Mouse (Mus musculus): ENCODE results near the gene Eipr1. TPM values are rescaled to one million over a fixed set of nuclear protein-coding genes. Genes with fewer than 3 reads are reported as not detected.

Eipr1 gene
- polyA plus RNA-seq, 1 experiment from 2014 or later, result 27.3 TPM

DNA sequence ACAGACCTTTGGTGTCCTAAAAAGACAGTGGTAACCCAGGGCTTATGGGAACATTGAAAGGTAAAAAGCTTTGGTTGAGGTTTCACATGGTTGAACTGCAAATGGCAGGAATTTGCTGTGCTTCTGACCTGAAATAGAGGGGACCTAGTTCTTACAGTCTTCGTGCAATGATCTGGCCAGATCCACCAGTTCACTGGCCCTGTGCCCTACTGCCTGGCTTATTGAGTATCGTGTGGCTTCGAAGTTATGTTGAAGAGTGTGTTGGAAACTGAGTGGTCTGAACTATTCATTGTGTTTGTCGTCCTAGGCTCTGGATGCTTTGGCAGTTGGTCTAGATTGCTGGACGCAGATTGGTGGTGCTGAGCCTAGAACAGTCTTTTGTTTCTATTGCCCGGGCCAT, 34.7 kb downstream of the Eipr1 start:
- H3K4me3 ChIP-seq (ENCODE audit: low read length), result no peak overlapping the region
- no peak for ATAC-seq (ENCODE audit: low read depth)
- no peaks in the 10 kb centered on the region for H3K4me1 ChIP-seq (replicated peaks; ENCODE audit: control insufficient read depth, insufficient read depth, low read length)
- no peaks in the 10 kb centered on the region for H3K9me3 ChIP-seq (ENCODE audit: control insufficient read depth, low read length)
- H3K9ac ChIP-seq (ENCODE audit: low read length), result no peak overlapping the region
- H3K27me3 ChIP-seq (ENCODE audit: control insufficient read depth, insufficient read depth, low read depth, low read length), result no peaks in the 10 kb centered on the region
- no peak overlapping the region for H3K4me2 ChIP-seq (ENCODE audit: low read depth, low read length)
- no peak overlapping the region for H3K27ac ChIP-seq (ENCODE audit: low read length)
- 88% methylated on average over 6 of the region's 6 CpGs for WGBS
- H3K36me3 ChIP-seq (ENCODE audit: control insufficient read depth, insufficient read depth, low read length), result no peaks in the 10 kb centered on the region

DNA sequence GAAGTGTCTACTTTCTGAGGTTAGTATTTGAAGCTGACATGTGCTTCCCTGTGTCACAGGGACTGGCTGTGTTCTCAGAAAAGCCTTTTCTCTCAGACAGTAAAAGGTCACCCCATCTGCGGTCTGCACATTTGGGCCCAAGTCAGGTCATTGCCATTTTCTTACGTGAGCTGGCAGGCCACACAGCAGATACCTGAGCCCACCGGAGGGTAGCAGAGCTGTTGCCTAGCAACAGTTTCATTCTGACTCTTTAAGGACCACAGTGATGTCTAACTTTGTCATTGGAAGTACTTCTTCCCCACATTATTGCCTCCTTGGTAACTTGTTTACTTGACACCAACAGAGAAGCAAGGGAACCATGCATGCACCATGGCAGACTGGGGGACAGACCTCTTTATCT, 41.0 kb downstream of the Eipr1 start:
- 64% methylated on average over 3 of the region's 3 CpGs for WGBS

DNA sequence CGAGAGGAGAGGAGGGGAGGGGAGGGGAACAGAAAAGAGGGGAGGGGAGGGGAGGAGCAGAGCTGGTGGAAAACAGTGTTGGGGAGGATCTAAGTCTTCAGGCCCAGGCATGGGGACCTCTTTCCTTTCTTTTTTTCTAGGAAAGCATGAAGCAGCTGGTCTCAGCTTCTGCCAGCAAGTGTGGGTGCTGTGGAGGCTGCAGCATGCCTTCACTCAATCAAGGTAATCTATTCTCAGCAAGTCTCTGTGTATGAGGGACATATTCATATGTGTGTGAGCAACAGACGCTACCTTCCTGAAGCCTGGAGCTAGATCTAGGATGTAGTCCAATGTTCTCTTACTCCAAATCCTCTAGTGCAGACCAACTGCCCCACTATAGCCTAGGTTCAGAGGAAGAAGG, 42.1 kb downstream of the Eipr1 start:
- H3K27me3 ChIP-seq (ENCODE audit: control insufficient read depth, insufficient read depth, low read depth, low read length), result no peaks in the 10 kb centered on the region
- WGBS, result 62% methylated on average over 2 of the region's 2 CpGs

More for the DNA sequence above, 41.0 kb downstream of the Eipr1 start:
- Histone ChIP-seq H3K4me2 (ENCODE audit: low read depth, low read length) (no peak overlapping the region), H3K4me3 (ENCODE audit: low read length) (no peak overlapping the region), H3K9ac (ENCODE audit: low read length) (no peak overlapping the region), H3K4me1 (replicated peaks; ENCODE audit: control insufficient read depth, insufficient read depth, low read length) (no peaks in the 10 kb centered on the region), H3K9me3 (ENCODE audit: control insufficient read depth, low read length) (no peaks in the 10 kb centered on the region), H3K27ac (ENCODE audit: low read length) (no peak overlapping the region), H3K27me3 (ENCODE audit: control insufficient read depth, insufficient read depth, low read depth, low read length) (no peaks in the 10 kb centered on the region), H3K36me3 (ENCODE audit: control insufficient read depth, insufficient read depth, low read length) (no peaks in the 10 kb centered on the region)
- ATAC-seq (ENCODE audit: low read depth), result no peak

DNA sequence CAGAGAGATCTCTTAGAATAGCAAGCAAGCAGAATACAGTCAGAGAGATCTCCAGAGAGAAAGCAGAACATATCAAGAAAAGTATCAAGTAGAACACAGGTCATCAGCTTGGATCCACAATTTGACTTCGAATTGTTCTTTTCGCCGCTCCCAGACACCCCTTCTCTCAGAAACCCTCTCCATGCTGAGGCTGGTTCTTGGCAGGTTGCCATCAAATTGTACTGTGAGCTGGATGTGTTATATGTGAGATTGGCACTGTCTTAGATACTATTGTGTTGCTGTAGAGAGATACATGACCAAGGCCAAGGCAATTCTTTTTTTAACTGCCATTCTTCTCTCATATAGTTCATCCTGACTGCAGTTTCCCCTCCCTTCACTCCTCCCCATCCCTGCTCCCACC, 43.4 kb downstream of the Eipr1 start:
- H3K36me3 ChIP-seq (ENCODE audit: control insufficient read depth, insufficient read depth, low read length), result no peaks in the 10 kb centered on the region
- no peak overlapping the region for H3K27ac ChIP-seq (ENCODE audit: low read length)
- H3K9ac ChIP-seq (ENCODE audit: low read length), result no peak overlapping the region
- no peak overlapping the region for H3K4me2 ChIP-seq (ENCODE audit: low read depth, low read length)
- 72% methylated on average over 3 of the region's 3 CpGs for WGBS
- no peaks in the 10 kb centered on the region for H3K27me3 ChIP-seq (ENCODE audit: control insufficient read depth, insufficient read depth, low read depth, low read length)
- no peak for ATAC-seq (ENCODE audit: low read depth)
- no peaks in the 10 kb centered on the region for H3K9me3 ChIP-seq (ENCODE audit: control insufficient read depth, low read length)
- H3K4me1 ChIP-seq (replicated peaks; ENCODE audit: control insufficient read depth, insufficient read depth, low read length), result no peaks in the 10 kb centered on the region
- no peak overlapping the region for H3K4me3 ChIP-seq (ENCODE audit: low read length)

More for the DNA sequence above, 42.1 kb downstream of the Eipr1 start:
- no peak for ATAC-seq (ENCODE audit: low read depth)
- Histone ChIP-seq H3K36me3 (ENCODE audit: control insufficient read depth, insufficient read depth, low read length) (no peaks in the 10 kb centered on the region), H3K4me2 (ENCODE audit: low read depth, low read length) (no peak overlapping the region), H3K4me3 (ENCODE audit: low read length) (no peak overlapping the region), H3K9ac (ENCODE audit: low read length) (no peak overlapping the region), H3K27ac (ENCODE audit: low read length) (no peak overlapping the region), H3K4me1 (replicated peaks; ENCODE audit: control insufficient read depth, insufficient read depth, low read length) (no peaks in the 10 kb centered on the region), H3K9me3 (ENCODE audit: control insufficient read depth, low read length) (no peaks in the 10 kb centered on the region)

DNA sequence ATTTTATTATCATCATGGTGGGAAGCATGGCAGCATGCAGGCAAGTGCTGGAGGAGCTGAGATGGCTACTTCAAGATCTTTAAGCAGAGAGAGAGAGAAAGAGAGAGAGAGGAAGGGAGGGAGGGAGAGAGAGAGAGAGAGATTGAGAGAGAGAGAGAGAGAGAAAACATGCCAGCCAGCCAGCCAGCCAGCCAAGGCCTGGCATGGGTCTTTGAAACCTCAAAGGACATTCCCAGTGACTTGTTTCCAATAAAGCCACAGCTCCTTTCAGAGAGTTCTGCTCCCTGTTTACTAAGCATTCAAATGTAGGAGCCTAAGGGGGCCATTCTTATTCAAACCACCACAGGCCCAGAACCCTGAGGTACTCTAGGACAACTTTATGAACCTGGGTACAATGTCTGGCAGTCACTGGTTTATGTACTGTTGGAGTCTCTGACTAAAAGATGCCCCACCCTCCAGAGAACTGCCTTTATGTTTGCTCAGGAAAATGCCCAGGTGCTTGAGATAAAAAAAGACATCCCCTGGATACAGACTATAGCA, 45.3 kb downstream of the Eipr1 start:
- H3K9ac ChIP-seq (ENCODE audit: low read length), result no peak overlapping the region
- no peaks in the 10 kb centered on the region for H3K9me3 ChIP-seq (ENCODE audit: control insufficient read depth, low read length)
- H3K36me3 ChIP-seq (ENCODE audit: control insufficient read depth, insufficient read depth, low read length), result no peaks in the 10 kb centered on the region
- H3K4me3 ChIP-seq (ENCODE audit: low read length), result no peak overlapping the region
- no peak overlapping the region for H3K27ac ChIP-seq (ENCODE audit: low read length)
- no peak overlapping the region for H3K4me2 ChIP-seq (ENCODE audit: low read depth, low read length)
- no peaks in the 10 kb centered on the region for H3K27me3 ChIP-seq (ENCODE audit: control insufficient read depth, insufficient read depth, low read depth, low read length)
- H3K4me1 ChIP-seq (replicated peaks; ENCODE audit: control insufficient read depth, insufficient read depth, low read length), result no peaks in the 10 kb centered on the region
- ATAC-seq (ENCODE audit: low read depth), result no peak

DNA sequence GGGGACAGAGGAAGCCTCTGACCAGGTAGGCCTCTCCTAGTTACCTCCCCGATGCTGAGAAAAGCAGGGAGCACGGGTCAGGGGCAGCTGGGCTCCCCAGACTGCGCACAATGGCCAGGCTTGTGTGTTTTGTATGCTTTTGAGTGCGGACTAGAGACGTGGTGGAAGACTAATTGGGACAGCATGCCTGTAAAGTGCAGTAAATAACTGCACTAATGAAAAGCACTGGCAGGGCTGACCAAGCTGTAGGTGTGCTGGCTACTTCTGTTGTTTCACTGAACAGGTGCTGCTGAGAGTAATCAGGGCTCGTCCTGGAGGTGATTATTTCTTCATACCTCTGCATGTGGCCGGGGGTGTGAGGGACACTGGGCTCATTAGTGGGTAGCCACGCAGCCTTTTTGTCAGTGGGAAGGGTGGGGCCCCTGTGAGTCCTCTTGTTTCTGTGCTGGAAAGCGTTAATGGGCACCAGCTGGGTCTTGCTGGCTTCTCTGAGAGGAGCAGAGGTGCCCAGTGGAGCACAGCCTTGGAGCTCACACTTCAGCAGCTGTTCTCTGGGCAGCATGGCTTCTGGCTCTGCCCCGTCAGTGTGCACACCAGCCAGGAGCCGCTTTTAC, 48.3 kb downstream of the Eipr1 start:
- ATAC-seq (ENCODE audit: low read depth), result no peak
- Histone ChIP-seq H3K4me2 (ENCODE audit: low read depth, low read length) (no peak overlapping the region), H3K9me3 (ENCODE audit: control insufficient read depth, low read length) (no peaks in the 10 kb centered on the region), H3K36me3 (ENCODE audit: control insufficient read depth, insufficient read depth, low read length) (no peaks in the 10 kb centered on the region), H3K4me1 (replicated peaks; ENCODE audit: control insufficient read depth, insufficient read depth, low read length) (no peaks in the 10 kb centered on the region; the same call in 1 of the 2 replicates), H3K27me3 (ENCODE audit: control insufficient read depth, insufficient read depth, low read depth, low read length) (no peaks in the 10 kb centered on the region), H3K4me3 (ENCODE audit: low read length) (no peak overlapping the region), H3K9ac (ENCODE audit: low read length) (no peak overlapping the region), H3K27ac (ENCODE audit: low read length) (no peak overlapping the region)
- 62% methylated on average over 11 of the region's 11 CpGs for WGBS

DNA sequence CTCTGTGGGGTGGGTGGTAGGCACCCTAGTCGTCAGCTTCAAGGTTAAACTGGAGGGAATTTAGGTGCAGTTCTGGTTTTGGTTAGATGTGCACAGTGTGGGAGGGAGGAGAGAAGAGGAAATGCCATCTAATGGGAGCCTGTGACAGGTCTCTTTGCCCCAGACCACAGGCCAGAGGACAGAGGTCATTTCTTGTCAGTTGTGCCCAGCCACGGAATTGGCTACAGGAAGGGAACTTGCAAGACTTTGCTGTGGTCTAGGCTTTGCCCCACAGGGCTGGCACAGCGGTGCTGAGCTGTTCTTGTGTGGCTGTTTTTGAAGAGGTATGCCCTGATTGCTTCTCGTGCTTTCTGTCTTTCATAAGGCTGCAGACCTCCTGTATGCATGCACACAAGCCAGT, 48.8 kb downstream of the Eipr1 start:
- H3K27me3 ChIP-seq (ENCODE audit: control insufficient read depth, insufficient read depth, low read depth, low read length), result no peaks in the 10 kb centered on the region
- no peak overlapping the region for H3K9ac ChIP-seq (ENCODE audit: low read length)
- no peak overlapping the region for H3K27ac ChIP-seq (ENCODE audit: low read length)
- no peak overlapping the region for H3K4me2 ChIP-seq (ENCODE audit: low read depth, low read length)
- H3K9me3 ChIP-seq (ENCODE audit: control insufficient read depth, low read length), result no peaks in the 10 kb centered on the region
- ATAC-seq (ENCODE audit: low read depth), result no peak
- WGBS, result 64% methylated on average over 4 of the region's 4 CpGs
- H3K4me1 ChIP-seq (replicated peaks; ENCODE audit: control insufficient read depth, insufficient read depth, low read length), result no peaks in the 10 kb centered on the region; the same call in 1 of the 2 replicates
- no peak overlapping the region for H3K4me3 ChIP-seq (ENCODE audit: low read length)
- H3K36me3 ChIP-seq (ENCODE audit: control insufficient read depth, insufficient read depth, low read length), result no peaks in the 10 kb centered on the region

DNA sequence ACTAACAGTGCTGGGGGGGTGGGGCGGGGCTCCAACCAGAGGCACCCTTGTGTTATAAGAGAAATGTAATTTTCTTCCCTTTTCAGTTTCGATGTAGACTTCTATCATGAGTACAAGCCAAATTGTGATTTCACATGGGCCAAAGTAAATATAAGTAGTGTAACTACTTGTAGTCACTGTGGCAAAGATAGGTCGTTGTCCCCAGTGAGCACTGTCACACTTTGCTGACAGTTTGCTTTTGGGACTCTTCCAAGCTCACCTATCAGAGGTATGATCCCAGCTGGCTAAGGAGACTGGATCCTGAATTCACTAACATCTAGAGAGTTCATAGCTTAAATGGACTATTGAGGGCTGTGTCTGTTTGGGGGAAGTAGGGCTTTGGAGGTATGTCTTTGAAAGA, 49.3 kb downstream of the Eipr1 start:
- no peak overlapping the region for H3K4me2 ChIP-seq (ENCODE audit: low read depth, low read length)

GRCm38 (mm10) chr12:28801731-28802130, 50.1 kb downstream of the Eipr1 start:
- Histone ChIP-seq H3K27me3 (ENCODE audit: control insufficient read depth, insufficient read depth, low read depth, low read length) (no peaks in the 10 kb centered on the region), H3K4me3 (ENCODE audit: low read length) (no peak overlapping the region), H3K27ac (ENCODE audit: low read length) (no peak overlapping the region), H3K9me3 (ENCODE audit: control insufficient read depth, low read length) (no peaks in the 10 kb centered on the region), H3K9ac (ENCODE audit: low read length) (no peak overlapping the region), H3K4me2 (ENCODE audit: low read depth, low read length) (no peak overlapping the region), H3K4me1 (replicated peaks; ENCODE audit: control insufficient read depth, insufficient read depth, low read length) (no peaks in the 10 kb centered on the region; the same call in 1 of the 2 replicates), H3K36me3 (ENCODE audit: control insufficient read depth, insufficient read depth, low read length) (no peaks in the 10 kb centered on the region)
- ATAC-seq (ENCODE audit: low read depth), result no peak
- WGBS, result 93% methylated on average over 6 of the region's 6 CpGs

More for the DNA sequence above, 49.3 kb downstream of the Eipr1 start:
- no peak overlapping the region for H3K9ac ChIP-seq (ENCODE audit: low read length)
- no peak overlapping the region for H3K27ac ChIP-seq (ENCODE audit: low read length)
- no peak overlapping the region for H3K4me3 ChIP-seq (ENCODE audit: low read length)
- no peaks in the 10 kb centered on the region for H3K36me3 ChIP-seq (ENCODE audit: control insufficient read depth, insufficient read depth, low read length)
- no peaks in the 10 kb centered on the region for H3K9me3 ChIP-seq (ENCODE audit: control insufficient read depth, low read length)
- H3K27me3 ChIP-seq (ENCODE audit: control insufficient read depth, insufficient read depth, low read depth, low read length), result no peaks in the 10 kb centered on the region
- ATAC-seq (ENCODE audit: low read depth), result no peak
- no peaks in the 10 kb centered on the region; the same call in 1 of the 2 replicates for H3K4me1 ChIP-seq (replicated peaks; ENCODE audit: control insufficient read depth, insufficient read depth, low read length)
- WGBS, result 70% methylated on average over 3 of the region's 3 CpGs
